Mouse (Mus musculus) intestine, embryonic 15.5 days (tissue): Measurements from ENCODE around the gene Zfp758. TPM values are rescaled to one million over a fixed set of nuclear protein-coding genes. Genes with fewer than 3 reads are reported as not detected.
"Not testable (repeated sequence)": the region's sequence is repeated elsewhere in the genome, so short reads cannot be mapped to it uniquely, and the experiment has no call there.

ENCODE experiments used
- ATAC-seq: fragments of 200-750 bp; cut with Nextera tagmentation; 2 replicates; pipeline ENCODE4 v1.8.0; 2017; ENCODE audit warnings: moderate TSS enrichment, moderate library complexity
- H3K27ac ChIP-seq: fragments of 300-500 bp; sonication (generic); 2 replicates; pipeline ENCODE4 v1.5.1; 2015; ENCODE audit warnings: mild to moderate bottlenecking, inconsistent platforms
- H3K27me3 ChIP-seq: fragments of 300-500 bp; sonication (generic); replicated peaks from 2 replicates; pipeline ENCODE4 v1.6.1; 2015; ENCODE audit warnings: inconsistent platforms
- H3K36me3 ChIP-seq: fragments of 300-500 bp; sonication (generic); 2 replicates; pipeline ENCODE4 v1.6.1; 2015; ENCODE audit warnings: inconsistent platforms
- H3K4me1 ChIP-seq: fragments of 300-500 bp; sonication (generic); replicated peaks from 2 replicates; pipeline ENCODE4 v1.6.1; 2015; ENCODE audit warnings: inconsistent platforms
- H3K4me2 ChIP-seq: fragments of 300-500 bp; sonication (generic); replicated peaks from 2 replicates; pipeline ENCODE4 v1.6.1; 2015; ENCODE audit warnings: mild to moderate bottlenecking, inconsistent platforms
- H3K4me3 ChIP-seq: fragments of 300-500 bp; sonication (generic); replicated peaks from 2 replicates; pipeline ENCODE4 v1.5.1; 2015; ENCODE audit warnings: inconsistent platforms
- H3K9ac ChIP-seq: fragments of 300-500 bp; sonication (generic); 2 replicates; pipeline ENCODE4 v1.6.1; 2015; ENCODE audit warnings: inconsistent platforms
- H3K9me3 ChIP-seq: fragments of 300-500 bp; sonication (generic); 2 replicates; pipeline ENCODE4 v1.6.1; 2016; ENCODE audit warnings: inconsistent platforms
- WGBS: fragments of 180-500 bp; shearing (Covaris S2); methylation state at CpG from one replicate; pipeline ENCODE4 v1.1.7; 2015; 5-methylcytosine and 5-hydroxymethylcytosine counted together
- polyA plus RNA-seq: library from polyadenylated mRNA; unstranded; fragments of >200 nt; fragmentation: Nextera tagmentation; extraction: Ambion mirVana; gene quantifications from 2 replicates; pipeline ENCODE4 v1.2.1, GENCODE M21; 2015

The Zfp758 gene
- 7.8 and 9.0 TPM in 2 replicates for polyA plus RNA-seq

GRCm38 (mm10) chr17:22361101-22361781 lies at the start of gene Zfp758, which contains the start of gene Zfp944:
Gene Zfp758, plus strand, starts transcription at chr17:22361453.
Gene Zfp944, minus strand, starts transcription at chr17:22361400.
- H3K4me1 ChIP-seq, H3K9me3 ChIP-seq, H3K27me3 ChIP-seq, H3K36me3 ChIP-seq: not testable (repeated sequence)
- H3K4me2 ChIP-seq = peak within 1 kb of the TSS; percentile 62
- WGBS = under 1% methylated on average over 31 of the region's 43 CpGs
- peak within 1 kb of the TSS; percentile 85 for H3K27ac ChIP-seq
- H3K4me3 ChIP-seq = peak within 1 kb of the TSS; percentile 54
- peak within 1 kb of the TSS; percentile 58 for H3K9ac ChIP-seq
- peak; percentile 100 for ATAC-seq

GRCm38 (mm10) chr17:22314219-22314618 lies 47.0 kb upstream of the Zfp758 start:
- peak overlapping the region; percentile 65 for H3K4me3 ChIP-seq
- WGBS = 0% methylated on average over 3 of the region's 3 CpGs
- peak overlapping the region; percentile 54 for H3K4me2 ChIP-seq
- ATAC-seq = peak; percentile 81
- H3K27me3 ChIP-seq, H3K36me3 ChIP-seq, H3K9me3 ChIP-seq, H3K4me1 ChIP-seq: not testable (repeated sequence)
- H3K27ac ChIP-seq = peak overlapping the region; percentile 86
- peak overlapping the region; percentile 69 for H3K9ac ChIP-seq

- Histone ChIP-seq H3K27ac (peak within 1 kb of the TSS; percentile 86), H3K9ac (peak within 1 kb of the TSS; percentile 69), H3K4me2 (peak within 1 kb of the TSS; percentile 54), H3K4me3 (peak within 1 kb of the TSS; percentile 65)
- H3K4me1 ChIP-seq, H3K36me3 ChIP-seq, H3K27me3 ChIP-seq, H3K9me3 ChIP-seq: not testable (repeated sequence)
- ATAC-seq = peak; percentile 100
- under 1% methylated on average over 20 of the region's 20 CpGs for WGBS
Measured at GRCm38 (mm10) chr17:22314730-22315226, 46.5 kb upstream of the Zfp758 start, which contains the start of gene CT030661.1. Gene CT030661.1, minus strand, starts transcription at chr17:22314837.

- Histone ChIP-seq H3K27ac (peak overlapping the region; percentile 86), H3K4me3 (peak overlapping the region; percentile 65), H3K4me2 (peak overlapping the region; percentile 54), H3K9ac (peak overlapping the region; percentile 32)
- H3K9me3 ChIP-seq, ATAC-seq, H3K27me3 ChIP-seq, H3K4me1 ChIP-seq, H3K36me3 ChIP-seq: not testable (repeated sequence)
- 10% methylated on average over 2 of the region's 2 CpGs for WGBS
Measured at GRCm38 (mm10) chr17:22315247-22315646, 46.0 kb upstream of the Zfp758 start.

GRCm38 (mm10) chr17:22352794-22353193 lies 8.5 kb upstream of the Zfp758 start:
- no peak for ATAC-seq
- Histone ChIP-seq H3K27me3 (no peaks in the 10 kb centered on the region), H3K9ac (no peak overlapping the region), H3K4me3 (no peak overlapping the region), H3K9me3 (no peaks in the 10 kb centered on the region), H3K4me1 (no peaks in the 10 kb centered on the region), H3K36me3 (no peaks in the 10 kb centered on the region), H3K27ac (no peak overlapping the region), H3K4me2 (no peak overlapping the region)

- no peak overlapping the region for H3K27ac ChIP-seq
- H3K9ac ChIP-seq = peak overlapping the region; percentile 51; the same call in 1 of the 2 replicates
- peak overlapping the region; percentile 54 for H3K4me3 ChIP-seq
- peak; percentile 13; the same call in 1 of the 2 replicates for ATAC-seq
- no peaks in the 10 kb centered on the region for H3K27me3 ChIP-seq
- H3K9me3 ChIP-seq = no peaks in the 10 kb centered on the region
- 0 out of 2 replicates have a peak, but pooled peaks cover 8% of the 10 kb centered on the region for H3K4me1 ChIP-seq
- WGBS = 26% methylated on average over 5 of the region's 5 CpGs
- peak overlapping the region; percentile 62 for H3K4me2 ChIP-seq
- 0 out of 2 replicates have a peak, but pooled peaks cover 2% of the 10 kb centered on the region for H3K36me3 ChIP-seq
Measured at GRCm38 (mm10) chr17:22360572-22360971, 681 bp upstream of the Zfp758 start.

DNA sequence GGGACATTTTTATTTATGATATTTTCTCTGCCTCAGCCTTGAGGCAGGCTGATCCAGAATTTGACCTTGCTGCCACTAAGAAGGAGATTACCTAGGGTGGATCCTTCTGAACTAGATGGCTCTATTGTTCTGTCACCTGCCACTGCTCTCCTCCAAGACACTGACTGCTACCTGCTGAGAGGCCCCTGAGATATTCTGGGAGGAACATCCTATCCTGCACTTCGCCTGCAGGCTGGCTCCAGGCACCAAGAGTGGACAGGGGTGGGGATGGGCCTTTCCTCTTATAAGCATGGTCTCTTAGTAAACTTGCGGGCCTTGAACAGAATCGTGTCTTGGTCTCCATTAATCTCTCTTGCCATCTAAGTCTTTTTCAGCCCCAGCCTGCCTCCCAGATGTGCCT lies 2.6 kb downstream of the Zfp758 start:
- Histone ChIP-seq H3K36me3 (0 out of 2 replicates have a peak, but pooled peaks cover 2% of the 10 kb centered on the region), H3K4me2 (no peak overlapping the region), H3K27ac (no peak overlapping the region), H3K27me3 (no peaks in the 10 kb centered on the region), H3K9me3 (no peaks in the 10 kb centered on the region), H3K4me1 (0 out of 2 replicates have a peak, but pooled peaks cover 8% of the 10 kb centered on the region), H3K9ac (no peak overlapping the region), H3K4me3 (no peak overlapping the region)
- WGBS = 90% methylated on average over 3 of the region's 3 CpGs
- no peak for ATAC-seq

DNA sequence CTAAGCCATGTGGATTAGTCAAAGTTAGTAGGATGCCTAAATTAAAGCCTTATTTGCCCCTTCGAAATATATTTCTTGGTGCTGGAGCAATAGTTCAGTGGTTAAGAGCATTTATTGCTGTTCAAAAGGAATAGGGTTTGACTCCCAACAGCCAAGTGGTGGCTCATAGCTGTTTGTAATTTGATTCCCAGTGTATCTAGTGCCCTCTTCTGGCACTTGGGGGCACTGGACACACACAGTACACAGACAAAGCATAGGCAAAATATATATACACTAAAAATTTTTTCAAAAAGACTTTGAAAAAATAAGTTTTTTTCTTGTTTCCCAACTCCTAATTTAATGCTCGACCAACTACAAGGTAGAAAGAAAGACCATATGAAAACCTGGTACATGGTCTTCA lies 49.5 kb downstream of the Zfp758 start:
- H3K27me3 ChIP-seq = no peaks in the 10 kb centered on the region
- WGBS = 76% methylated on average over 2 of the region's 2 CpGs
- H3K9me3 ChIP-seq = no peaks in the 10 kb centered on the region
- H3K9ac ChIP-seq = no peak overlapping the region
- no peak overlapping the region for H3K4me3 ChIP-seq
- H3K27ac ChIP-seq = no peak overlapping the region
- H3K4me1 ChIP-seq = no peaks in the 10 kb centered on the region
- ATAC-seq = peak; percentile 72; the same call in 1 of the 2 replicates
- no peaks in the 10 kb centered on the region for H3K36me3 ChIP-seq
- H3K4me2 ChIP-seq = no peak overlapping the region

- Histone ChIP-seq H3K36me3 (no peaks in the 10 kb centered on the region), H3K27ac (no peak overlapping the region), H3K9ac (no peak overlapping the region), H3K9me3 (no peaks in the 10 kb centered on the region), H3K27me3 (no peaks in the 10 kb centered on the region), H3K4me2 (no peak overlapping the region), H3K4me3 (no peak overlapping the region), H3K4me1 (no peaks in the 10 kb centered on the region)
- WGBS = under 1% methylated on average over 3 of the region's 3 CpGs
- 0 out of 2 replicates have a peak, but pooled peaks have one; percentile 71 for ATAC-seq
Measured at GRCm38 (mm10) chr17:22417510-22417909, 56.3 kb downstream of the Zfp758 start.

- Histone ChIP-seq H3K9ac (peak within 1 kb of the TSS; percentile 41), H3K27ac (peak within 1 kb of the TSS; percentile 93), H3K9me3 (no peaks in the 10 kb centered on the region), H3K4me2 (peak within 1 kb of the TSS; percentile 65), H3K4me3 (peak within 1 kb of the TSS; percentile 61), H3K36me3 (no peaks in the 10 kb centered on the region), H3K27me3 (no peaks in the 10 kb centered on the region), H3K4me1 (0 out of 2 replicates have a peak, but pooled peaks cover 2% of the 10 kb centered on the region)
- under 1% methylated on average over 28 of the region's 29 CpGs for whole genome bisulfite sequencing
- peak; percentile 97 for ATAC-seq
Measured at GRCm38 (mm10) chr17:22423952-22424617, 62.8 kb downstream of the Zfp758 start, which contains the start of gene Zfp946. Gene Zfp946, plus strand, starts transcription at chr17:22424222.

DNA sequence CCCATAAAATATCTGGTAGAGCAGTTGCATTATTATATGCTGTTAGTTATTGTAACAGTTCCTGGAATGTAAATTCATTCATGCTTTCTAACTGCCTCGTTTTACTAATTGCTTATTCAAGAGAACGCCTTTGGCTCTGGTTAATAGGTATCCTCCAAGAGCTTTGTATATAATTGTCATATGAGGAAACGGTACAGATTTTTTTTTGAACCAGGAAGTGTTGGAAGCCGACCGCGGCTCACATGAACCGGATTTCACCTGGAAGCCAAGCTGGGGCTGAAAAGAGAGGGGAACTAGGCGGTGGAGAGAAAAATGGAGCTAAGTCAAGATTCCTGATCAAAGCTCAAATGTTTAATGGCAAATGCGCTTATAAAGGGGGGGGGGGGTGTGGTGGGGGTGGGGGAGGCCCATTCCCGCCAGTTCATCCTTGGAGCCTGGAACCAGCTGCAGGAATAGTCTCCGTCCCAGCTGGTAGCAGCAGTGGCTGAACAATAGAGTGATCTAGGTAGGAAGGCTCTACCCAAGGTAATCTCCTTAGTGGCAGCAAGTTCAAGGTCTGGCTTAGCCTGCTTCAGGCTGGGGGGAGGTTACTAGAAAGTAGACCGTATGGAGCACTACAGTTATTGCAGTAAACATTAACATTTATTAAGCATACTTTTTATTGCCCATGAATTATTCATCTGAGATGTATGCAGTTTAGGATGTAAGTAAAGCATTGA lies 63.5 kb downstream of the Zfp758 start:
- peak overlapping the region; percentile 65 for H3K4me2 ChIP-seq
- peak overlapping the region; percentile 61 for H3K4me3 ChIP-seq
- H3K27ac ChIP-seq = peak overlapping the region; percentile 58
- ATAC-seq = peak; percentile 66
- no peaks in the 10 kb centered on the region for H3K36me3 ChIP-seq
- no peaks in the 10 kb centered on the region for H3K27me3 ChIP-seq
- peak overlapping the region; percentile 41 for H3K9ac ChIP-seq
- H3K4me1 ChIP-seq = 0 out of 2 replicates have a peak, but pooled peaks cover 2% of the 10 kb centered on the region
- WGBS = 2% methylated on average over 12 of the region's 12 CpGs
- H3K9me3 ChIP-seq = no peaks in the 10 kb centered on the region
